Mouse (Mus musculus): ENCODE results near the gene Stam.

Stam gene

DNA sequence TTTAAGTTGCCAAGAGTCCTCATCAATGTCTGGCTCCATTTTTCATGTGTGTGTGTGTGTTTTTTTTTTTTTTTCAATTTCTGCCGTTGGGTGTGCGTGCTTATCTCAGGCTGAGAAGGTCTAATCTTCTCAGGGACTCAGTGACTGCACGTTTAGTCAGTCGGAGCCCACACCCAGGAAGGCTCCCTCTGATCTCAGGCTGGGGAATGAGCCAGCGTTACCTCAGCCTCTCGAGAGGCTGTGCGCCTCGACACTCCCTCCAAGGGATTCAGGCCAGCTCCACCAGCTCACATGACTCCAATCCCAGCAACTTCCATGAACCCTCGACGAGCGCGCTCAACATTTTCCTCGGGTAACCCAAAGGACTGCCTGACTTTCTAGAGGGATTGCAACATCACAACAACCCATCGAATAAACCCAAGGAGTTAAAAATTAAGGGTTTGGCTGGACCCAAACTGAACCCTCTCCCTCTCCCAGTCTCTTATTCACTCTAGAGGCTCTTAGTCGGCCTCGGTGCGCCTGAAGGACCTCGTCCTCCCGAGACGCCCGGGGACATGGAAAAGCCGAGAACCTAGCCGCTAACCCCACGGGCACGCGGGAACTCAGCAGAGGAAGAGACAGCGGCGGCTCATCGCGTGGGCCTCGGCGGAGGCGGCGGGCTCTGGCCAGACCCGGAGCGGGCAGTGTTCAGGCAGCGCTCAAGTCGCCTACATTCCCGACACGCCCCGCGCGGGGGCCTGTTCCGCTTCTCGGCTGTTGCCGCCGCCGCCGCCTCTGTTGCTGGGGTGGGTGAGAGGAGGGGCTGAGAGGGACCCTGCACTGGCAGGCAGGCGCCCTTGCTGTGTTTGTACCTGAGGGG is at the start of gene Stam:
Gene Stam, plus strand, starts transcription at position 737 of the 859 bp plus-strand sequence.
- peak; percentile 72 to 90 for DNase-seq

DNA sequence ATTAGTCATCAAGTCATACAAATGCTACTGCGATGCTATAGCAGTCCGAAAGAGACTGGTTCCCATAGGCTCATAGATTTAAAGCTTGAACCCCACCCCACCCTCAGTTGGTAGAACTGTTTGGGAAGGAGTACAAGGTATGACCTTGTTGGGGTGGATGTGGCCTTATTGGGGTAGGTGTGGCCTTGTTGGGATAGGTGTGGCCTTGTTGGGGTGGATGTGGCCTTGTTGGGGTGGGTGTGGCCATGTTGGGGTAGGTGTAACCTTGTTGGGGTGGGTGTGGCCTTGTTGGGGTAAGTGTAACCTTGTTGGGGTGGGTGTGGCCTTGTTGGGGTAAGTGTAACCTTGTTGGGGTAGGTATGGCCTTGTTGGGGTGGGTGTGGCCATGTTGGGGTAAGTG is 32.6 kb upstream of the Stam start:
- no peak for DNase-seq

DNA sequence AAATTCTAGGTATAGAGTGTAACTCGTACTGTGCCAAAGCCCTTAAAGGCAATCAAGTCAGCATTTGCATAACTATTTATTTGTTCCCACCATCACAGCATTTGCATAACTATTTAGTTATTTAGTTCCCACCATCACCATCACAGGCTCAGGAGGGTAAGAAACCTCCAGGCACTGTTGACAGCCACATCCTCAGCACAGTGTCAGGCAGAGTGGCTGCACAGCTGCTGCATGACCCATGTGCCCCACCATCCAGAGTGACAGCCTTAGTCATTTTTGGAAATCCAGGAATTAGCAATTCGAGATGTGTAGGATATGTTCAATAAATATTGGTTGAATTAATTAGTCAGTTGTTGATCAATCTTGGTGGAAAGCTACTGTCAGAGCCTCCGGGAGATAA is 30.9 kb upstream of the Stam start:
- no peak for DNase-seq

DNA sequence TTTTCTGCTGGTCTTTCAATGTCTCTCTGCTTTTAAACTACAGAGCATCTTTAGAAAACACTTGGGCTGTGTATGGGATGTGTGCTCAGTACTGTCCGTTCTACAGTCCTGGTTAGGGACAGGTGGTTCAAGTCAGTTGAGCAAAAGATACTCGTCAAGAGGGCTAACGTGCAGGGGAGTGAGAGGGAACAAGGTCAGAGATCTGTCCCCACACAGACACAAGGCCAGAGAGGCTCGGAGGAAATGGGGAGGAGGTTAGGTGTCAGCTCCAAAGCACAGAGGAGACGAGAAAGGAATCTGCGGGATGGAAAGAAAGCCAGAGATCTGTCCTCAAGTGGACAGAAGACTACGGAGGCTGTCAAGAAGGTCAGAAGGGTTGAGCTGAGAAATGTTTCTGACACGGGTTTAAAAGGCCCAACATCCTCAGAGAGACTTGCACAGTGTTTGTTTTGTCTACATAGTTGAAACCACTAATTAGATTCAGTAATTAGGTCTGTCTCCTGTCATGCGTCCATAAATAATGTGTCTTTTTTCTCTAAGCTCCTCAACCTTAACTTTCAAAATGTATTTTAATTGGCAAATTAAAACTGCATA is 30.2 kb upstream of the Stam start:
- no peak for DNase-seq

DNA sequence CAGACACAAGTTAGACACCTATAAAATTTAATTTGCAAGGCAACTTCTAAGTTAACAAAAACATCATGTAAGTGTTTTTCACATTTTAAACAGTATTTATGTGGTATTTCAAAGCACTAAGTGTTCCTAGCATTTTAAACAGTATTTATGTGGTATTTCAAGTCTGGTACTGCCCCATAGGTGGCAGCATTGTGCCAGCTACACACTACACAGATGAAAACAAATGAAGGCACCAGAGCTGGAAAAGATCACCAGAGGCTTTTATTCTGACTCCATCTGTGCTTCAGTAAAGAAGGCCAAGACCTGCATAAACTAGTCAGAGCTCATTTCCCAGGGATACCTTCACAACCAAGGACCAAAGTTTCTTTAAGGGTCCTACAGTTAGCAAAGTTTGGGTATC is 25.5 kb upstream of the Stam start:
- DNase-seq = peak in 1 of 2 experiments; percentile 66

DNA sequence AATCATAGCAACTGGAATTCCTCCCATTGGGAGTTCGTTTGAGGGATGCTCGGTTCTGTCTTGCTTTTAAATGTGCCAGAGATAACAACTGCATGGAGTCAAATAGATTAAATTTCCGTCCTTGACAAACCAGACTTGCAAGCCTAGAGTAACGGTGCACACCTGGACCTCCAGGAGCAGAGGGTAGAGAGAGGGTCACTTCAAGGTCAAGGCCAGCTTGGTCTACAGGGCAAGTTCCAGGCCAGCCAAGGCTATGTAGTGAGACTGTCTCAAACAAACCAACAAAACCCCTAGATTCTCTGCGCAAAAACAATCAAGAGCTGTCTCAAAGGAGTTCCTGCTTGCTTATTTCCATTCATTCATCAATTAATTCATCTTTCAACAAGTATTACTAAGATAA is 25.1 kb upstream of the Stam start:
- no peak for DNase-seq

DNA sequence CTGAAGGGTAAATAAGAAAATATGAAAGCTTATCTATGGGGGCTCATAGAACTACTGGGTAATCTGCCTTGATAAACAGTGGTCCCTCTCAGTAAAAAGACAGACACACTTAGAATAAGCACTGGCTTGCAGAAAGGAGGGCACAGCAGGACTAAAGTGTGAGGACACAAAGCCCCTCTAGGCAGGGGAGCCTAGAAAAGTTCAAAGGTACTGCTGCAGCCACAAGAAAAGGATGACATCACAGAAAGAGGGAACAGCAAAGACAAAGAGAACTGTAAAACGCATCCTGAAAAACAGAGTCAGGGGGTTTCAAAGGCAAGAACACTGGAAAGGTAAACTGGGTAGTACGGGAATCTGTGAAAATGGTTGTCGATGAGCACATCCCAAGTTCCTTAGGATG is 20.3 kb upstream of the Stam start:
- DNase-seq = no peak

DNA sequence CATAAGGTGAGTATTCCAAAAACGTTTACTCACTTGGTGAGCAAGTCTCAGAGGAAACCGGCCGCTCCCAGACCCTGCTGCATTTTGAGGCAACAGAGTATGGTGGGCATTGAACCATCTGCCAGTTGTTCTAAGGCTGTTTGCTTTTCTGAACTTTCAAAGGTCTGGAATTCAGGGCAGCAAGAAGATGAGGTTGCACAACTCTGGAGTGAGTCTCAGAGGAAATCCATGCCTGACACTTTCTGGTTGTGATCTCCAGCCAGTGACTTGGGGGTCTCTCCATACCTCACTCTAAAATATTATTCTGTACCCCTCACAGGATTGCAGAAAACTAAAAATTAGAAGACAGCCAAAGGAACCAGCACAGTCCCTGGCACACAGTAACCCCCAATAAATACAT is 19.7 kb upstream of the Stam start:
- no peak for DNase-seq

DNA sequence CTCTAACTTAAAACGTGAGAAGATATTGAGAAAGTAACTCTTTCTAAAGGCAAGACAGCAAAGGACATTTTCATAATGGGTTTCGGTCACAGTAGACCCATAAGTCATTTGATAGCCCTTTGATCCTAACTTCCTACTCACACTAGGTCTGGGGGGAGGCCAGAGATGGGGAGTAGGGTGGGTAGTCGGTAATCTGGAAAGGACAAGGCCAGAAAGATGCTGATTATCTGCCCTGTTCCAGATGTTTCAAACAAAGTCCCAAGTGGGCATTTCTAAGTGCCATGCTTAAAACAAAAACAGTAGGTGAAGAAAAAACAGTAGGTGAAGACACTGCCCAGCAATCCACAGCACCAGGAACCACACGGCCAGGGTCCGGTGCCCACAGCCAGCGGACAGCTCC is 19.2 kb upstream of the Stam start:
- no peak for DNase-seq

DNA sequence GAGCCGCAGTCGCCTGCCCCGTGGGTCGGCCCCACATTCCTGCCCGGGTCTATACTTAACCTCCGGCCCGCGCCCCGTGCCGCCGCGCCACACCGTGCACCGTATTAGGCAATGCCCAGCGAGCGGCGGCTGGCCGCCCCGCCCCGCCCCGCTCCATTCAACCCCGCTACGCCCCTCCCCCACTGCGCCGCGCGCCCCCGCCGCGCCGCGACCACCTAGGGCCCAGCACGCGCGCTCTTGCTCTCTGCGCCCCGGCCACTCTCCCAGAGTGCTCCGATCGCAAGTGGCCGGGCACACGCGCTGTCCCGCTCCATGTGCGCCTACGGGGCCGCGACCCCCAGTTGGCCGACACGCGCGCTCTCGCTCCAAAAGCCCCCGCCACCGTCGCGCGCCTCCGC is 18.7 kb upstream of the Stam start:
- DNase-seq = peak in 1 of 2 experiments; percentile 25

DNA sequence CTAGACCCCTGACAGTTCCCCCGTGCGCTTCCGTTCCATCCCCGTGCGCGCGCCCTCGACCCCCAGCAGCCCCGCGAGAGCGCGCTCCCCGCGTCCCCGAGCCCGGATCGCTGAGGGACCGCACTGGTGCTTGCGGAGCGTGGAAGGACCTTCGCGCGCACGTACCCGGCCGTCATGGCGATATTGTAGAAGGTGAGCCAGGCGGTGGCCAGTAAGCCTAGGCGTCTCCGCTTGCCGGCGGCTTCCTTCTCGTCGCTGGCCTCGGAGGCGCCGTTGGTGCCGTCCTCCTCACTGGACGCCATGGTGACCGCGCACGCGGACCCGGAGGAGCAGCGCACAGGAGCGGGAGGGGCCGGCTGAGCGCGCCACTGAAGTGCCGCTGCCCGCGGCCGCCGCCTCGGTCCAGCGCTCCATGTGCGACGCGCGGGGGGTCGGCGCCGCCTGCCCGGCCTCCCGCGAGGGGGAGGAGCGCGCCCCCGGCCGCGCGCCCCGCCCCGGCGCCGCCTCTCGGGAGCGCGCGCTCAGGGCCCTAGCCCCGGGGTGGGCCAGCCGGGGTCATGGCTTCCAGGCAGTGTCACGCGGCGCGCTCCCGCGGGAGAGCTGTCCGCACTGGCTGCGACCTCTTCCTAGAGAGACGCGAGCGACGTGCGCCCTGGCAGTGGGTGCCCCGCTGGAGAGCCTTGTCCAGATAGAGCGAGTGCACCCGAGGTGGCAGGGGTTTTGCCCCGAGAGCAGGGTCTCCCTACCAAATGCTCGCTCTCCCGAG is 18.1 kb upstream of the Stam start, which contains the start of gene Hacd1:
Gene Hacd1, minus strand, starts transcription at position 570 of the 766 bp plus-strand sequence.
- peak; percentile 11 to 28 for DNase-seq

DNA sequence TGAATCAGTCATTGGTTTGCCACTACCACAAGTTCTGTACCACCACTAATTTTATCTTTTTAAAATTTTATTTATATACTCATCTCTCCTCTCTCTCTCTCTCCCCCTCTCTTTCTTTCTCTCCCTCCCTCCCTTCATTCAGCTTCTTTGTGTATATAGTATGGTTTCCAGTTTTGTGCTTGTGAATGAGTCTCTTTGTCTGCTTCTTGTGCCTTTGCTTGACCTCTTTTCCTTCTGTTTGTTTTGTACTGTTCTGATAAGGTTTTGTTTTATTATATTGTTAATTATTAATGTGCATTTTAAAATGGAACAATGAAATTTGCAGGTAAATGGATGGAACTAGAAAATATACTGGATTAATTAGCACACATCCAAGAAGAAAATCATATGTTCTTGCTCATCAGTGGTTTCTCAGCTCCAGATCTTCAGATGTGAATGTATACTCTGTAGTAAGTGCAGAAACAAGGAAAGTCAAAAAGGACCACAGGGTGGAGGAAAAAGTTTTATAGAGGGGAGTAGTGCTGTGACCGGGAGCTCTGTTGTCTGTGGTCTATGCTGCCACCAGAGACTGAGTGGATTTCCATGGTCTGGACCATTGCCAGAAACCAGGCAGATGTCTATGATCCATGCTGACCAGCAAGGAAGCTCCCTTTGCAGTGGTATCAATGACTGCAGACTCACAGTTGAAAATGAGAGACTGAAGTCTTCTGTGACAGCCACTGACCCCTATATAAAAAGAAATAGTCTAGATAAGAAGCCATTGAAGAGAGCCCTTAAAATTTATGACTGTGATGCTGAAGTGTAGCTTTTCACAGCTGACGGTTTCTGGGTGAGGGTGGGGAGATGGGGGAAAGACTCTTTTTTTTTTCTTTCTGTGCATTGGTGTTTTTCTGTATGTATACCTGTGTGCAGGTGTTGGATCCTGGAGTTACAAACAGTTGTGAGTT is 7.9 kb upstream of the Stam start:
- no peak for DNase-seq

DNA sequence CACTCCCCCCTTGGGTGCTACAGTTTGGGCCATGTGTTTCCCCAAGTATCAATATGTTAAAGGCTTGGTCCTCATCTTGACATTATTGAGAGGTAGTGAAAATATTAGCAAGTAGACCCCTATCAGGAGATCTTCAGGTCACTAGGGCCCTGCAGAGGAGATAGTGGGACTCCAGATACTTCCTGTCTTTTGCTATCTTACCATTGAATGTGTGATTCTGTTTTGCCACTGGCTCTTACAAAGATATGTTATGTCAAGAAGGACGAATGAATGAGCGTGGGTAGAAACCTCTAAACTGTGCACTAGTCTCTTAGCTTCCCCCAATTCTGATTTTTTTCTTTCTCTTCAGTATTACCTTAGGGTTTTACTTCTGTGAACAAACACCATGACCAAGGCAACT is 4.9 kb upstream of the Stam start:
- DNase-seq = no peak

DNA sequence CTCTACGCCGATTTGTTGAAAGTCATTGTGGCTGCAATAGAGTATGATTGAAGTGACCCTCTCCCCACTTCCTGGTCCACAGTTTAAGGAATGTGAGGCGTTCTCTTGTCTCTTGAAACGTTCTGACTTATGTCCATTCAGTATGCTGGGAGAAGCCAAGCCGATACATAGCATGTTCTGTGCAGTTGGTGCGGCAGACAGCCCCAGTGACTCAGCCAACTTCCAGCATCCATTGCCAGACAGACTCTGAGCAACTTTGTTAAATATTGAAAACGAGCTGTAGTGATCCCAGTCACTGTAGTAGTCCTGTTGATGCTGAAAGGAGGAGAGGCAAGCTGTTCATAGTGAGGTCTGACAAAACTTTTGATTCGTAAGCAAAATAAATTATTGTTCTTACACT is 3.4 kb upstream of the Stam start:
- no peak for DNase-seq

DNA sequence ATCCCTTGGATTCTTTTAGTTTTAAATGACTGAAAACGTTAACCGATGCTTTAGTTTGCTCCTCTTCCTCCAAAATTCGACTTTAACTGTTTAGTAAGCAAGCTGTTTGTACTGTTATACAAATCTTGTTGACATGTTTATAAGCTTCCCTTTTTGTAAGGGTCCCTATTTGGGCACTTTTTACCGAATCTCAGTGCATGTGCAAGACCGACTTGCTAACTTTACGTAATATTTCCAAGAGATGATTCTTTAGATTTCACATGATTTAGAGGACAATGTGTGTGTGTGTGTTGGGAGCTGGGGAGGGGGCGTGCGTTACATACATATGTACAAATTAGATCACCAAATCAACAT is 913 bp upstream of the Stam start:
- no peak for DNase-seq

DNA sequence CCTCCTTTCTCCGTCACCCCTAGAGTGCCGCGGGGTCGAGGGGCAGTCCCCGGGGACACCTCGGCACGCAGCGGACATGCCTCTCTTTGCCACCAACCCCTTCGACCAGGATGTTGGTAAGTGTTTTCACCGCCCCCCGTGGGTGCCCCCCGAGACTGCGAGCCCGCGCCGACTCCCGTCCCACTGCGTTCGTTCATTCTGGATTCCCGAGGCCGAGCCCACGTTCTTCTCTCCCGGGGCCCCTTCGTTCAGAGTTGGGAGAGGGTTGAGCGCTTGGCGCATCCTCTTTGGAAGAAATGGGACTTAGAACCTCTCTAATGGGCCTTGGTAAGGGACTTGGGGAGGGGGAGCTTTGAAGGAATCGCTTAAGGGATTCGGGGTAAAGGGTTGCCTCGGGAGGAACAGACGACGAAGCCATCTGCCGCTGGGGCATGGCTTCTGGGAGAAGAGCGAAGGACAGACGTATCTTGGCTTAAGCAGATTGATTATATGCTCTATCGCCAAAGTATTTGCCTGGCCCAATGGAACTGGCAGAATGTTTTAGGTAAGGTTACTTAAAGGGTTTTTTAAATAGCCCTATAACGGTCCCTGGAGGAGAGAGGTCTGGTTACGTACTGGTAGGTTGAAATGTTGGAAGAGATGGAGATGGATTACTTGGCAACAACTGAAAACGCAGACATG is 463 bp downstream of the Stam start:
- no peak for DNase-seq

DNA sequence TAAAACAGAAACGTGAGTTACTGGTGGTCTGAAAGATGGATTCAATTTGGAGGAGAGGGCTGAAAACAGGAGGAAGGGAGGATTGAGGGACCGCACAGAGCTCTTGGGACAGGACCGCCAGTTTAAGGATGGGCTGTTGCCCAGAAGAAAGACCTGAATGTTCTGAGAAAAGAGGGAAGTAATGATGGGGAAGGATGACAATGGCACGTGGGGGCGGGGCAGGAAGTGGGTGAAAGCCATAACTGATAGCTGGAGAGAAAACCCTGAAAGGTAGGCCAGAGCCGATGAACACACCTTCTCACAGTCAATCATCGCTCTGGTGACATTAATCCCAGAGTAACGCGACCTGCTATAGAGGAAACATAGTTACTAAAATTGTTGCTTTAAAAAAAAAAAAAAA is 4.6 kb downstream of the Stam start:
- DNase-seq = peak; percentile 21 to 50

DNA sequence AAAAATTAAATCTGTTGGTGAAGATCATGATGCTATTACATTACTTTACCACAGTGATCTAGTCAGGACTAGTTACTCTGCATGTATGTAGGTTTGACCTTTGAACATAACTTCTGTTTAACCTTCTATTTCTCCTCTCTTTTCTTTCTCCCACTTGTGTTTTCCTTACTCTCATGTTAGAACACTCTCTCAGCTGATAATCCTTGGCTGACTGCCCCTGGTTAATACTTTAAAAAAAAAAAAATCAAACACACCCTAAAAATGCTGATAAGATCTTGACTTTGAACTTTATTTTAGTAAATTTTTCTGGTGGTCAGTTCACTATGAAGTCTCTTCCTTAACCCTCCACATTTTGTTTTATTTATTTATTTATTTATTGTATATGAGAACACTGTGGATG is 26.6 kb downstream of the Stam start:
- no peak for DNase-seq

DNA sequence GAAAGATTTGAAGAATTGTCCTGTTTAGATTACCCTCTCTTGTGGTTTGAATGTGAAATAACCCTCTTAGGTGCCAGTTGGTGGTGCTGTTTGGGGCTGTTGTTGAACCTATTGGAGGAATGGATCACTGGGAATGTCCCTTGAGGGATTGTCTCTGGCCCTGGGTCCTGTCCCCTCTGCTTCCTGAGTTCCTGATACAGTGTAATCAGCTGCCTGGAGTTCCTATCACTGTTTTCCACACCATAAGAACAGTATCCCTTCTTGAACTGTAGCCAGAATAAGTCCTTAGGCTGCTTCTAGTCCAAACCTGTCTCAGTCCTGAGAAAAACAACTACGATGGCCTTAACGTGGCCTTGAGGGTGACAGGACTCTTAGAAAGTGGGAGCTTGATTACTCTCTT is 28.7 kb downstream of the Stam start:
- no peak for DNase-seq

DNA sequence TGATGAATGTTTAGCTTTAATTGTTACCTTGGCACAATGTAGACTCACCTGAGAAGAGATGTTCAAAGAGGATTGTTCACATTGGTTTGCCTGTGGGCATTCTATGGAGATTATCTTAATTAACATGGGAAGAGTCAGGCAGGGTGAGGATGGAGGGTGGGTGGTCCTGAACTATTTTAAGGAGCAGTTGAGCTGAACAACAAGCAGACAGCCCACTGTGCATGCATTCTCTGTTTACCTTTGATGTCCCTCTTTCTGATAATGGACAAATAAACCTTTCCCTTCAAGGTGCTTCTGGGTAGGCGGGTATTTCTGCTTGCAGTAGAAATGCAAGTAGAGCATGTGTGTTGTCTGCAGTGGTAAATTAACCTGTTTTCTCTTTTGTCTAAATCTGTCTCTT is 30.0 kb downstream of the Stam start:
- no peak for DNase-seq

DNA sequence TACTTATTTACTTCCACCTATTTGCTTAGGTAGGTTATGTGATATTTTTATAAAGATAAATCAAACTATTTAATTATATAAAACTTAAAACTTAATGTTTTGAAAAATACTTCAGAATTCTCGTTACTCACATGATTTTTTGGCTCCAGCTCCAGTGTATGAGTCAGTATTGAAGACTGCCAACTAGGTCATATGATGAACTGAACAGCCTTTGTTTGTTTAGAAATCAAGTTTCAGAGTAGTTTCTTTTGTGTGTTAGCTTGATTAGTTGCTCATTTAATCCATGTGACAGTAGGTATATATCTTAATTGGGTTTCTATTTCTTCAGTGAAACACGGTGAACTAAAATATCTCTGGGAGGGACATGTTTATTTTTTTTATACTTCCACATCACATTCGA is 33.8 kb downstream of the Stam start:
- DNase-seq = no peak

DNA sequence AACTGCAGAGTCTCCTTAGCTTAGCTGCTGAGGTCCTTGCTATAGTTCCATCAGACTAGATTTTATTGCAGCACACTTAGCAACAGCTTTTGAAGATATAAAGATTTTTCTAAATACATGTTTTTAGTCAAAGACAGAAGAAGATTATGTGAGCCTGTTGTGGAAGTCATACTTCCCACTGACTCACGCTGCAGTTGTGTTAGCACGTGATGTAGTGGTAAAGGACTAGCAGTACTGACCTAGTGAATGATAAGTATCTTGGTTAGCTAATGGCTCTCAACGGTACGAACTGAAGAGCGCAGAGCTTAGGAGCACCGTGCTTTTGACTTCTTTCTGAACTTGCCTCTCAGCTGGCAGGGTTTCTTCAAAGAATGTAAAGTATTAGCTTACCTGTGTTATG is 52.5 kb downstream of the Stam start:
- DNase-seq = no peak
